Mouse (Mus musculus) stomach, postnatal 0 days (tissue): ENCODE measurements around the gene Rrbp1.

ENCODE experiments used
- CTCF ChIP-seq: IDR thresholded peaks from 2 replicates; pipeline ENCODE4 v1.5.1; 2016; ENCODE audit warnings: antibody characterized with exemption, low read depth, mild to moderate bottlenecking, moderate library complexity
- EP300 ChIP-seq: optimal IDR thresholded peaks from 2 replicates; pipeline ENCODE3; 2016; ENCODE audit warnings: antibody characterized with exemption

- TF ChIP-seq EP300 (no peak), CTCF (no peak)
These were observed 78.7 kb downstream of the Rrbp1 start for GRCm38 (mm10) chr2:143932340-143932873.
